Mouse (Mus musculus) myocyte (in vitro differentiated cells): Measurements from ENCODE around the gene Ralbp1.

Source experiments
- POLR2A ChIP-seq: IDR thresholded peaks from one replicate; pipeline ENCODE4 v1.6.1; 2011; ENCODE audit warnings: low read depth, mild to moderate bottlenecking, control low read depth, moderate library complexity; ENCODE audit not compliant: insufficient read length
- TCF3 ChIP-seq: IDR thresholded peaks from one replicate; pipeline ENCODE4 v1.6.1; 2011; ENCODE audit warnings: low read depth, control low read depth; ENCODE audit not compliant: insufficient read length

- TF ChIP-seq POLR2A (no peak), TCF3 (no peak)
Measured at GRCm38 (mm10) chr17:65862579-65862978, 23.0 kb downstream of the Ralbp1 start.
